Mouse (Mus musculus) midbrain, embryonic 11.5 days (tissue): ENCODE measurements around the gene Zc3h4. TPM values are rescaled to one million over a fixed set of nuclear protein-coding genes. Genes with fewer than 3 reads are reported as not detected.

Experiments used
- ATAC-seq: fragments of 200-750 bp; cut with Nextera tagmentation; 2 replicates; pipeline ENCODE4 v1.8.0; 2017; ENCODE audit warnings: moderate TSS enrichment, moderate library complexity; ENCODE audit not compliant: low FRiP score
- DNase-seq: peaks from one replicate; pipeline ENCODE4 v3.0.0; 2015; ENCODE audit warnings: low spot score; ENCODE audit errors: missing footprints
- H3K27ac ChIP-seq: fragments of 300-500 bp; sonication (generic); 2 replicates; pipeline ENCODE4 v1.5.1; 2014; ENCODE audit warnings: low read depth, low read length
- H3K27me3 ChIP-seq: fragments of 300-500 bp; sonication (generic); 2 replicates; pipeline ENCODE4 v1.6.1; 2014; ENCODE audit warnings: mild to moderate bottlenecking, low read length, moderate library complexity, mixed read lengths; ENCODE audit not compliant: control insufficient read depth, insufficient read depth
- H3K36me3 ChIP-seq: fragments of 300-500 bp; sonication (generic); 2 replicates; pipeline ENCODE4 v1.6.1; 2014; ENCODE audit warnings: mild to moderate bottlenecking, low read length, moderate library complexity, mixed read lengths; ENCODE audit not compliant: control insufficient read depth, insufficient read depth
- H3K4me1 ChIP-seq: fragments of 300-500 bp; sonication (generic); 2 replicates; pipeline ENCODE4 v1.6.1; 2014; ENCODE audit warnings: low read length; ENCODE audit not compliant: control insufficient read depth, insufficient read depth
- H3K4me2 ChIP-seq: fragments of 300-500 bp; sonication (generic); 2 replicates; pipeline ENCODE4 v1.6.1; 2014; ENCODE audit warnings: mild to moderate bottlenecking, moderate library complexity
- H3K4me3 ChIP-seq: fragments of 300-500 bp; sonication (generic); 2 replicates; pipeline ENCODE4 v1.5.1; 2014; ENCODE audit warnings: low read depth, low read length
- H3K9ac ChIP-seq: fragments of 300-500 bp; sonication (generic); 2 replicates; pipeline ENCODE4 v1.6.1; 2014; ENCODE audit warnings: low read length
- H3K9me3 ChIP-seq: fragments of 300-500 bp; sonication (generic); 2 replicates; pipeline ENCODE4 v1.6.1; 2016; ENCODE audit warnings: low read length; ENCODE audit not compliant: control insufficient read depth
- WGBS: fragments of 180-500 bp; shearing (Covaris S2); extraction: QIAGEN DNeasy Blood & Tissue Kit; methylation state at CpG from one replicate; pipeline ENCODE4 v1.1.7; 2014; 5-methylcytosine and 5-hydroxymethylcytosine counted together
- polyA plus RNA-seq: library from polyadenylated mRNA; unstranded; fragments of >200 nt; fragmentation: Nextera tagmentation; extraction: Ambion mirVana; gene quantifications from 2 replicates; pipeline ENCODE4 v1.2.1, GENCODE M21; 2014

The Zc3h4 gene
- polyA plus RNA-seq, 1 experiment from 2014 or later, result 15.5 TPM

DNA sequence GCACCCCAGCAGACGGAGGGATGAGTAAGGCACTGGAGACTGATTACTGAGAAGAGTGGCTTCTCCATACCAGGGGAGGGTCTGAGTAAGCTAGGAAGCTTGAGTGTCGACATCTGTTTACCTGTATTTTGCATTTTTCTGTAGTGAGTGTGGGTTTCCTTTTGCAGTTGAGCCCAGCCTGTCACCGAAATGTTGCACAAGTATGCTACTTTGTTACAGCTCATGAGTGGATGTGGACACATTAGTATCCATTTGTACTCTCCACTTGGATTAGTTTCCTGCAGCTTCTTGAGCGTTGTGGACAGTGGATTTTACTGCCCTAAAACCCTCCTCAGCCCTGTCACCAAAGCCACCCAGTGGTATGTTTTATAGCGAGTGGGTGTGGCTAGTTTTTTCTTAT is 18.0 kb downstream of the Zc3h4 start:
- DNase-seq, result no peak
- WGBS, result 91% methylated on average over 5 of the region's 5 CpGs
- Histone ChIP-seq H3K4me3 (no peak overlapping the region), H3K9ac (no peak overlapping the region), H3K36me3 (peaks cover 24% of the 10 kb centered on the region), H3K27ac (no peak overlapping the region), H3K4me1 (0 out of 2 replicates have a peak, but pooled peaks cover 3% of the 10 kb centered on the region), H3K27me3 (no peaks in the 10 kb centered on the region), H3K9me3 (no peaks in the 10 kb centered on the region), H3K4me2 (no peak overlapping the region)
- ATAC-seq, result no peak

- Histone ChIP-seq H3K4me1 (no peaks in the 10 kb centered on the region), H3K4me3 (no peak overlapping the region), H3K4me2 (no peak overlapping the region), H3K9me3 (no peaks in the 10 kb centered on the region), H3K27ac (no peak overlapping the region), H3K9ac (no peak overlapping the region), H3K36me3 (peaks cover 39% of the 10 kb centered on the region), H3K27me3 (no peaks in the 10 kb centered on the region)
- no peak for DNase-seq
- 97% methylated on average over 8 of the region's 8 CpGs for WGBS
- no peak for ATAC-seq
These were observed 19.9 kb downstream of the Zc3h4 start for GRCm38 (mm10) chr7:16420493-16421118.

DNA sequence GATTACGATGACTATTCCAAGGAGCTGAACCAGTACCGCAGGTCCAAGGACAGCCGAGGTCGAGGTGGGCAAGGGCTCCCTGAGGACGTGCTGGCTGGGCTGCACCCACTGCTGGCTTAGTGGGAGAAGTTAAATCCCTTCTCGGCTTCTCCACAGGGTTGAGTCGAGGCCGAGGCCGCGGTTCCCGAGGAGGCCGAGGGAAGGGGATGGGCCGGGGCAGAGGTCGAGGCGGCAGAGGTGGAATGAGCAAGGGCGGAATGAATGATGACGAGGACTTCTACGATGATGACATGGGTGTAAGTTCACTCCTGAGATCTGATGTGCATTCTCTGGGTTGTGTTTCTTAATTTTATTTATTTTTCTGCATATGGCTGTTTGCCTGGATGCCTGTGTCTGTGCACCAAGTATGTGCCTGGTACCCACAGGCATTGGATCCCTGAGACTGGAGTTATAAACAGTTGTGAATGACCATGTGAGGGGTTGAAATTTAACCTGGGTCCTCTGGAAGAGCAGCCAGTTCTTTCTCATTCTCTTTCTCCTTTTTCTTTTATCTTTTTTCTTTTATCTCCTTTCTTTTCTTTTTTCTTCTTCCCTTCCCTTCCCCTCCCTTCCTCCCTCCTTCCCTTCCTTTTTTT is 21.6 kb downstream of the Zc3h4 start:
- WGBS, result 88% methylated on average over 18 of the region's 18 CpGs
- H3K27ac ChIP-seq, result no peak overlapping the region
- H3K27me3 ChIP-seq, result no peaks in the 10 kb centered on the region
- H3K9ac ChIP-seq, result no peak overlapping the region
- H3K4me2 ChIP-seq, result no peak overlapping the region
- no peak overlapping the region for H3K4me3 ChIP-seq
- H3K4me1 ChIP-seq, result no peaks in the 10 kb centered on the region
- H3K9me3 ChIP-seq, result no peaks in the 10 kb centered on the region
- DNase-seq, result no peak
- no peak for ATAC-seq
- H3K36me3 ChIP-seq, result peaks cover 45% of the 10 kb centered on the region

- Histone ChIP-seq H3K9me3 (no peaks in the 10 kb centered on the region), H3K4me1 (no peaks in the 10 kb centered on the region), H3K27me3 (no peaks in the 10 kb centered on the region), H3K4me3 (no peak overlapping the region), H3K27ac (no peak overlapping the region), H3K9ac (no peak overlapping the region), H3K4me2 (no peak overlapping the region), H3K36me3 (peaks cover 54% of the 10 kb centered on the region)
- ATAC-seq (no peak), DNase-seq (no peak)
- 92% methylated on average over 9 of the region's 9 CpGs for WGBS
These were observed 23.0 kb downstream of the Zc3h4 start for GRCm38 (mm10) chr7:16423731-16424130.

- Histone ChIP-seq H3K4me3 (no peak overlapping the region), H3K9ac (no peak overlapping the region), H3K9me3 (no peaks in the 10 kb centered on the region), H3K27ac (no peak overlapping the region), H3K4me1 (no peaks in the 10 kb centered on the region), H3K27me3 (no peaks in the 10 kb centered on the region), H3K4me2 (no peak overlapping the region), H3K36me3 (peaks cover 65% of the 10 kb centered on the region)
- ATAC-seq, result peak; percentile 25; the same call in 1 of the 2 replicates
- WGBS, result 90% methylated on average over 10 of the region's 10 CpGs
- no peak for DNase-seq
These were observed 25.0 kb downstream of the Zc3h4 start for GRCm38 (mm10) chr7:16425721-16426120.

DNA sequence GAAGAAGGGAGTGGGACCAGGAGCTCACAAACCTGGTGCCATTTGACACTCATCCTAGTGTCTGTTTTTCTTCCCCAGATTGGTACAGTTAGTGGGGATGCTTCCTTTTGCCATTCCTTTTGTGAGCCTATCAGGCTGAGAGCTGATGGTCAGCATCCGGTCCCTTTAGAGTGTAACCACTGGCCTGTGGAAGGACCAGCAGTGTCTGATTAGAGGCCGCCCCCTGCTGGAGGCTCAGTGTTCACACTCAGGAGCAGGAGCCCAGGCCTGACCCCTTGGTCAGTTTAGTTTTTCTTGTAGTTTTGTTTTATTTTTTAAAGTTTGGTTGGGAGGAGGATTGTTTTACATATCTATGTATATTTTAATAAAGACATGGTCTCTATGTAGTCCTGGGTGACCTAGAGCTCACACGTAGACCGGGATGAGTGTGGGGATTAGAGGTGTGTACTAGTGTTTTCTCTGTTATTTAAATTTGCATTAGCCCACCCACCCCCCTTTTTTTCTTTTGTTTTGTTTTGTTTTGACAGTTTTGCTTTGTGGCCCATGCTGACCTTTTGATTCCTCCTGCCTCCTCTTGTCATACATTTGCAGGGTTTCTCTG is 25.5 kb downstream of the Zc3h4 start:
- peak; percentile 90 for ATAC-seq
- DNase-seq, result peak; percentile 90
- no peak overlapping the region for H3K4me2 ChIP-seq
- no peaks in the 10 kb centered on the region for H3K4me1 ChIP-seq
- H3K4me3 ChIP-seq, result no peak overlapping the region
- H3K27ac ChIP-seq, result no peak overlapping the region
- H3K9ac ChIP-seq, result no peak overlapping the region
- H3K9me3 ChIP-seq, result no peaks in the 10 kb centered on the region
- H3K36me3 ChIP-seq, result peaks cover 64% of the 10 kb centered on the region
- H3K27me3 ChIP-seq, result no peaks in the 10 kb centered on the region
- 57% methylated on average over 4 of the region's 4 CpGs for WGBS

DNA sequence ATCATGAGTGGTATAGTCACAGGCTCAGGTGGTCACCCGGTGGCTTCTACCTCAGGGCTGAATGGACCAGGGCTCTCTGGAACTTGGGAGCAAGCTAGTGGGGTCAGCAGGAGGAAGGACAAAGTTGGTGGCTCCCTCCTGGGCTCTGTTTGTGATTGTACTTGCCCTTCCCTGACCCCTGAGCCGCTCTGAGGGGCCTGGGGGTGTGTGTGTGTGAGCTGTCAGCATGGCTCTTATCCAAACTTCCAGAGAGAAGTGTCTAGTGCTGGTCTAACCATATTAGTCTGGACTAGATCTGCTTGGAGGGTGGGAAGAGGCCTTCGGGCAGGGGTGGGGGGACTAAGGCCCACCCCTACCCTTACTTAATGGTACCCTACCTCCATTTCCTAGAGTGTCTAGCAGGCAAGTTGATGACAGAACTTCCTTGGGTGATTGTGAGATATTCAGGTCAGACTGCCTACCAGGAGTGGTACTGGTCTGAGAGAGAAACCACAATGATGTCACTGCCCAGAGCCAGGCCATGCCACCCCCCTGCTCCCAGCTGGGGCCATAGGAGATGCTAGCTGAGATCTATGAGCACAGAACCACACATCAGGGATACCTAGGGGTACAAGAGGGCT is 32.8 kb downstream of the Zc3h4 start:
- H3K9ac ChIP-seq, result no peak overlapping the region
- H3K27ac ChIP-seq, result no peak overlapping the region
- no peaks in the 10 kb centered on the region for H3K9me3 ChIP-seq
- DNase-seq (no peak), ATAC-seq (no peak)
- H3K36me3 ChIP-seq, result peaks cover 62% of the 10 kb centered on the region
- no peaks in the 10 kb centered on the region for H3K4me1 ChIP-seq
- H3K27me3 ChIP-seq, result no peaks in the 10 kb centered on the region
- no peak overlapping the region for H3K4me2 ChIP-seq
- H3K4me3 ChIP-seq, result no peak overlapping the region
- WGBS, result 88% methylated on average over 3 of the region's 3 CpGs

GRCm38 (mm10) chr7:16435088-16435487 is 34.4 kb downstream of the Zc3h4 start:
- Histone ChIP-seq H3K36me3 (peaks cover 46% of the 10 kb centered on the region), H3K9me3 (no peaks in the 10 kb centered on the region), H3K4me1 (no peaks in the 10 kb centered on the region), H3K4me3 (no peak overlapping the region), H3K4me2 (no peak overlapping the region), H3K9ac (no peak overlapping the region), H3K27me3 (no peaks in the 10 kb centered on the region), H3K27ac (no peak overlapping the region)
- DNase-seq (no peak), ATAC-seq (no peak)
- 91% methylated on average over 9 of the region's 9 CpGs for WGBS

GRCm38 (mm10) chr7:16441241-16441640 is 40.5 kb downstream of the Zc3h4 start:
- no peak for ATAC-seq
- Histone ChIP-seq H3K27me3 (no peaks in the 10 kb centered on the region), H3K27ac (no peak overlapping the region), H3K9me3 (no peaks in the 10 kb centered on the region), H3K36me3 (no peaks in the 10 kb centered on the region; the same call in 1 of the 2 replicates), H3K9ac (no peak overlapping the region), H3K4me3 (no peak overlapping the region), H3K4me2 (no peak overlapping the region), H3K4me1 (no peaks in the 10 kb centered on the region)
- DNase-seq, result no peak
